Mouse (Mus musculus): ENCODE data around the gene Tmem212. TPM values are rescaled to one million over a fixed set of nuclear protein-coding genes. Genes with fewer than 3 reads are reported as not detected.
"Not testable (repeated sequence)": the region's sequence is repeated elsewhere in the genome, so short reads cannot be mapped to it uniquely, and the experiment has no call there.

The Tmem212 gene
- polyA plus RNA-seq (2015; fragmentation: Nextera tagmentation; extraction: Ambion mirVana): not detected in 2 replicates

DNA sequence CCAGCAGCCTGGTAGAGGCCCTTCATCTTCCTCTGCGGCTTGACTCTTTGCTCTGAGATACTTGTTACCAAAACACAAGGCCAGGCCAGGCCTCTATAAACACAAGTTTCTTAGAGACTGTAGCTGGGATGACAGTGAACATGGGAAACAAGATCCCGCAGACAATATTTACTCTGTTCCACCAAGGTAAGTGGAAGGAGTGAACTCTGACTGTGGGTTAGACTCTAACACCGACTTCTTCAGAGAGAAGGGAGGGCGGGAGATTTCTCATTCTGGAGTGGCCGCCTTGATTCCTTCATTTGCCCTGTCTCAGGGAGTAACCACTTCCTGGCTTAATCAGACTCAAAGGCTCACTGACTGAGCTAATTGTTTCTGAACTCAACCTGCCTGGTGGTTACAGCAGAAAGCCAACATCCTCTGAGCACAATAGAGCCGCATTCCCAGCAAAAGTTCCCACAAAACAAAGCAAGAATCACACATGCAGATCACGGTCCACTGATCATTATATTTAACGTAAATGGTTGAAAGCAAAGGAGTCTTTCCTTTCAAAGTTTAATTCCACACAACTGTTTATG lies at the start of gene Tmem212:
Tmem212 (minus strand) TSS at position 51 of the 575 bp plus-strand sequence.
- no peaks in the 10 kb centered on the region for H3K9me3 ChIP-seq (replicated peaks; ENCODE audit: control insufficient read depth, low read length)
- no peak within 1 kb of the TSS for H3K4me3 ChIP-seq (replicated peaks; ENCODE audit: low read length)
- H3K4me1 ChIP-seq (ENCODE audit: control insufficient read depth, insufficient read depth, low read length): peaks cover 15% of the 10 kb centered on the region
- H3K27me3 ChIP-seq (ENCODE audit: control insufficient read depth, insufficient read depth, low read length): no peaks in the 10 kb centered on the region
- no peak within 1 kb of the TSS for H3K4me2 ChIP-seq (ENCODE audit: low read depth, low read length)
- no peak within 1 kb of the TSS for H3K9ac ChIP-seq (ENCODE audit: low read length)
- no peaks in the 10 kb centered on the region for H3K36me3 ChIP-seq (ENCODE audit: control insufficient read depth, insufficient read depth, low read length)
- no peak for ATAC-seq (ENCODE audit: insufficient read depth, low FRiP score)
- WGBS: 55% methylated on average over 8 of the region's 8 CpGs
- 0 out of 2 replicates have a peak within 1 kb of the TSS, but pooled peaks have one; percentile 16 for H3K27ac ChIP-seq (ENCODE audit: low read length)

GRCm38 (mm10) chr3:27945397-27945796 lies 49.2 kb upstream of the Tmem212 start:
- H3K9ac ChIP-seq (ENCODE audit: low read length); H3K9me3 ChIP-seq (replicated peaks; ENCODE audit: control insufficient read depth, low read length); H3K36me3 ChIP-seq (ENCODE audit: control insufficient read depth, insufficient read depth, low read length); H3K27me3 ChIP-seq (ENCODE audit: control insufficient read depth, insufficient read depth, low read length); H3K27ac ChIP-seq (ENCODE audit: low read length); H3K4me2 ChIP-seq (ENCODE audit: low read depth, low read length); ATAC-seq (ENCODE audit: insufficient read depth, low FRiP score); H3K4me1 ChIP-seq (ENCODE audit: control insufficient read depth, insufficient read depth, low read length); H3K4me3 ChIP-seq (replicated peaks; ENCODE audit: low read length): not testable (repeated sequence)
- 81% methylated on average over 2 of the region's 2 CpGs for WGBS

DNA sequence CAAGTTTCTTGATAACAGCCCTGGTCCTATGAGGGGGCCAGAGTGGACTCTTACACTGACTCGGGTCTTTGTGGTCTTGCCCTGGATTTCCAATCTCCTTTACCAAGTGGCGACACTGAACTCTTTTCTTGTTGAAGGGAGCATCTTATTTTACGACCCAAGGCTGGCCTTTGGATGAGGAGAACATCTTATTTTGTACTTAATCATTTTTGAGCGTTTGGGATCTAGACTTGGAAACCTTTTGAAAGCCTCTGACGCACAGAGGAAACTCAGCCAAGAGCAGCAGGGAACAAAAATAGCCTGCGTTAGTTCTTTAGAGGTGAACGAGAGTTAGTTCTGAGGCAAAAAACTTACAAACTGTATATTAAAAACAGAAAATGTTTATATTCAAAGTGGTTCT lies 46.8 kb upstream of the Tmem212 start:
- Histone ChIP-seq H3K27ac (ENCODE audit: low read length) (0 out of 2 replicates have a peak overlapping the region, but pooled peaks have one; percentile 9), H3K4me3 (replicated peaks; ENCODE audit: low read length) (no peak overlapping the region), H3K4me1 (ENCODE audit: control insufficient read depth, insufficient read depth, low read length) (peaks cover 3% of the 10 kb centered on the region; the same call in 1 of the 2 replicates), H3K9ac (ENCODE audit: low read length) (no peak overlapping the region), H3K27me3 (ENCODE audit: control insufficient read depth, insufficient read depth, low read length) (no peaks in the 10 kb centered on the region), H3K9me3 (replicated peaks; ENCODE audit: control insufficient read depth, low read length) (no peaks in the 10 kb centered on the region), H3K4me2 (ENCODE audit: low read depth, low read length) (no peak overlapping the region), H3K36me3 (ENCODE audit: control insufficient read depth, insufficient read depth, low read length) (no peaks in the 10 kb centered on the region)
- ATAC-seq (ENCODE audit: insufficient read depth, low FRiP score): no peak
- 67% methylated on average over 7 of the region's 7 CpGs for WGBS

- no peak overlapping the region for H3K4me3 ChIP-seq (replicated peaks; ENCODE audit: low read length)
- no peak for ATAC-seq (ENCODE audit: insufficient read depth, low FRiP score)
- H3K4me1 ChIP-seq (ENCODE audit: control insufficient read depth, insufficient read depth, low read length): peaks cover 3% of the 10 kb centered on the region; the same call in 1 of the 2 replicates
- WGBS: 72% methylated on average over 3 of the region's 3 CpGs
- H3K9me3 ChIP-seq (replicated peaks; ENCODE audit: control insufficient read depth, low read length): no peaks in the 10 kb centered on the region
- no peak overlapping the region for H3K27ac ChIP-seq (ENCODE audit: low read length)
- H3K4me2 ChIP-seq (ENCODE audit: low read depth, low read length): no peak overlapping the region
- H3K36me3 ChIP-seq (ENCODE audit: control insufficient read depth, insufficient read depth, low read length): no peaks in the 10 kb centered on the region
- H3K9ac ChIP-seq (ENCODE audit: low read length): no peak overlapping the region
- H3K27me3 ChIP-seq (ENCODE audit: control insufficient read depth, insufficient read depth, low read length): no peaks in the 10 kb centered on the region
Observed at GRCm38 (mm10) chr3:27941634-27942033, 45.5 kb upstream of the Tmem212 start.

- H3K27ac ChIP-seq (ENCODE audit: low read length): peak within 1 kb of the TSS; percentile 90
- H3K9ac ChIP-seq (ENCODE audit: low read length): peak within 1 kb of the TSS; percentile 87
- H3K27me3 ChIP-seq (ENCODE audit: control insufficient read depth, insufficient read depth, low read length): no peaks in the 10 kb centered on the region
- ATAC-seq (ENCODE audit: insufficient read depth, low FRiP score): peak; percentile 92
- H3K9me3 ChIP-seq (replicated peaks; ENCODE audit: control insufficient read depth, low read length): no peaks in the 10 kb centered on the region
- peak within 1 kb of the TSS; percentile 81 for H3K4me3 ChIP-seq (replicated peaks; ENCODE audit: low read length)
- no peaks in the 10 kb centered on the region for H3K36me3 ChIP-seq (ENCODE audit: control insufficient read depth, insufficient read depth, low read length)
- H3K4me1 ChIP-seq (ENCODE audit: control insufficient read depth, insufficient read depth, low read length): peaks cover 3% of the 10 kb centered on the region; the same call in 1 of the 2 replicates
- H3K4me2 ChIP-seq (ENCODE audit: low read depth, low read length): peak within 1 kb of the TSS; percentile 96
- WGBS: under 1% methylated on average over 68 of the region's 68 CpGs
Observed at GRCm38 (mm10) chr3:27938381-27939323, 42.5 kb upstream of the Tmem212 start, which contains the start of gene Pld1. Gene Pld1, plus strand, starts transcription at chr3:27938695.

GRCm38 (mm10) chr3:27937144-27938110 lies 41.3 kb upstream of the Tmem212 start:
- Histone ChIP-seq H3K9me3 (replicated peaks; ENCODE audit: control insufficient read depth, low read length) (no peaks in the 10 kb centered on the region), H3K9ac (ENCODE audit: low read length) (peak overlapping the region; percentile 87; the same call in 1 of the 2 replicates), H3K27me3 (ENCODE audit: control insufficient read depth, insufficient read depth, low read length) (no peaks in the 10 kb centered on the region), H3K27ac (ENCODE audit: low read length) (no peak overlapping the region), H3K4me2 (ENCODE audit: low read depth, low read length) (peak overlapping the region; percentile 96), H3K4me1 (ENCODE audit: control insufficient read depth, insufficient read depth, low read length) (peaks cover 3% of the 10 kb centered on the region; the same call in 1 of the 2 replicates), H3K4me3 (replicated peaks; ENCODE audit: low read length) (no peak overlapping the region), H3K36me3 (ENCODE audit: control insufficient read depth, insufficient read depth, low read length) (no peaks in the 10 kb centered on the region)
- ATAC-seq (ENCODE audit: insufficient read depth, low FRiP score): no peak
- 75% methylated on average over 13 of the region's 13 CpGs for WGBS

- Histone ChIP-seq H3K4me1 (ENCODE audit: control insufficient read depth, insufficient read depth, low read length) (peaks cover 3% of the 10 kb centered on the region; the same call in 1 of the 2 replicates), H3K27me3 (ENCODE audit: control insufficient read depth, insufficient read depth, low read length) (no peaks in the 10 kb centered on the region), H3K9ac (ENCODE audit: low read length) (no peak overlapping the region), H3K9me3 (replicated peaks; ENCODE audit: control insufficient read depth, low read length) (no peaks in the 10 kb centered on the region), H3K4me2 (ENCODE audit: low read depth, low read length) (no peak overlapping the region), H3K4me3 (replicated peaks; ENCODE audit: low read length) (no peak overlapping the region), H3K36me3 (ENCODE audit: control insufficient read depth, insufficient read depth, low read length) (no peaks in the 10 kb centered on the region), H3K27ac (ENCODE audit: low read length) (no peak overlapping the region)
- ATAC-seq (ENCODE audit: insufficient read depth, low FRiP score): no peak
- WGBS: 76% methylated on average over 5 of the region's 5 CpGs
Observed at GRCm38 (mm10) chr3:27936731-27937130, 40.6 kb upstream of the Tmem212 start.

DNA sequence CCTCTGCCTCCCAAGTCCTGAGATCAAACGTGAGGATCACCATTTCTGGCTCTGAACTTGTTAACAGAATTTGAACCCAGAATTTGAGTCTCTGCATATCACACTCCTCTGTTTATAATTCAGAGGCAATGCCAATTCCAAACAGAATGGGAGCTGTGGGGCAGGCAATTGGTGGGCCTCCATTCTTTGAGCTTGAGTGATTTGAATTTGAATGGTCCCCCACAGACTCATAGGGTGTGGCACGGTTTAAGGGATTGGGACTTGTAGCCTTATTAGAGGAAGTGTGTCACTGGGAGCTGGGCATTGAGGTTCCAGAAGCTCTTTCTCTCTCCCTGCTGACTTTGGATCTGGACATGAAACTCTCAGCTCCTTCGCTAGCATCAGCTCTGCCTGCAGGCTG lies 39.5 kb upstream of the Tmem212 start:
- Histone ChIP-seq H3K36me3 (ENCODE audit: control insufficient read depth, insufficient read depth, low read length) (no peaks in the 10 kb centered on the region), H3K9ac (ENCODE audit: low read length) (no peak overlapping the region), H3K4me1 (ENCODE audit: control insufficient read depth, insufficient read depth, low read length) (peaks cover 3% of the 10 kb centered on the region; the same call in 1 of the 2 replicates), H3K4me3 (replicated peaks; ENCODE audit: low read length) (no peak overlapping the region), H3K27me3 (ENCODE audit: control insufficient read depth, insufficient read depth, low read length) (no peaks in the 10 kb centered on the region), H3K27ac (ENCODE audit: low read length) (no peak overlapping the region), H3K9me3 (replicated peaks; ENCODE audit: control insufficient read depth, low read length) (no peaks in the 10 kb centered on the region), H3K4me2 (ENCODE audit: low read depth, low read length) (no peak overlapping the region)
- WGBS: 77% methylated on average over 3 of the region's 3 CpGs
- no peak for ATAC-seq (ENCODE audit: insufficient read depth, low FRiP score)

Data from stomach, embryonic 16.5 days (tissue).